Comparison of ENCODE assay signal across 10 mouse cellular contexts in genomic region chr9:58250322-58250721, GRCm38 (mm10). TPM values are rescaled to one million over a fixed set of nuclear protein-coding genes. Genes with fewer than 3 reads are reported as not detected.
DNase-seq lines count a peak whose midpoint lies in the region; ATAC-seq and TF ChIP-seq lines count a peak whose summit lies in the region.
"Had no signal": no experiment of that assay in that cellular context is flagged by ENCODE, and none has a peak within 500 bp of the region (broad histone marks: within the 10 kb centered on the region; RNA-seq: fewer than 3 reads in every experiment).

No protein-coding gene starts in this region.

- ATAC-seq in heart, embryonic 12.5 days (ENCODE audit: insufficient number of reproducible peaks, low FRiP score), result no peak
- ATAC-seq in liver, embryonic 12.5 days, result no peak

- H3K27me3 ChIP-seq in heart, embryonic 12.5 days (replicated peaks), result no peaks in the 10 kb centered on the region
- H3K27me3 ChIP-seq in spleen, adult 2 months (ENCODE audit: control insufficient read depth, insufficient read depth, low read length), result no peaks in the 10 kb centered on the region
- no peaks in the 10 kb centered on the region for H3K27me3 ChIP-seq in liver, embryonic 12.5 days (replicated peaks)
- no peaks in the 10 kb centered on the region for H3K27me3 ChIP-seq in thymus, adult 2 months (ENCODE audit: control insufficient read depth, insufficient read depth, low read length)

- peak overlapping the region; percentile 87; the same call in 1 of the 2 replicates for H3K9ac ChIP-seq in heart, embryonic 12.5 days
- peak overlapping the region; percentile 91 for H3K9ac ChIP-seq in liver, embryonic 12.5 days

- TF ChIP-seq CTCF in spleen, adult 2 months (IDR thresholded peaks at IDR 0.05; ENCODE audit: extremely low read depth, insufficient read depth, insufficient read length, insufficient replicate concordance), result no peak
- TF ChIP-seq CTCF in thymus, adult 2 months (IDR thresholded peaks at IDR 0.05; ENCODE audit: borderline replicate concordance, control insufficient read depth, extremely low read depth, insufficient read depth, low read length, poor library complexity), result no peak

- H3K4me3 ChIP-seq in heart, embryonic 12.5 days, result peak overlapping the region; percentile 58; the same call in 1 of the 2 replicates
- no peak overlapping the region for H3K4me3 ChIP-seq in spleen, adult 2 months (ENCODE audit: extremely low read depth, insufficient read depth, insufficient read length)
- H3K4me3 ChIP-seq in liver, embryonic 12.5 days, result peak overlapping the region; percentile 83
- no peak overlapping the region for H3K4me3 ChIP-seq in thymus, adult 2 months (ENCODE audit: control insufficient read depth, insufficient read depth, low read length)

- no peaks in the 10 kb centered on the region for H3K9me3 ChIP-seq in heart, embryonic 12.5 days (replicated peaks)
- no peaks in the 10 kb centered on the region for H3K9me3 ChIP-seq in liver, embryonic 12.5 days (replicated peaks)

- peak overlapping the region; percentile 72 for H3K4me2 ChIP-seq in heart, embryonic 12.5 days
- peak overlapping the region; percentile 94 for H3K4me2 ChIP-seq in liver, embryonic 12.5 days

- peaks cover 40% of the 10 kb centered on the region for H3K4me1 ChIP-seq in heart, embryonic 12.5 days (replicated peaks)
- H3K4me1 ChIP-seq in spleen, adult 2 months (ENCODE audit: control insufficient read depth, insufficient read depth, insufficient read length), result peaks cover 12% of the 10 kb centered on the region; the same call in 1 of the 2 replicates
- H3K4me1 ChIP-seq in liver, embryonic 12.5 days, result peaks cover 61% of the 10 kb centered on the region
- H3K4me1 ChIP-seq in thymus, adult 2 months (replicated peaks; ENCODE audit: control insufficient read depth, insufficient read depth, low read length), result peaks cover 31% of the 10 kb centered on the region

- no peak for DNase-seq in heart, adult 11 months
- DNase-seq in spleen, adult 2 months (ENCODE audit: low read depth in 1 of 2, low spot score in 2 of 2), result no peak
- no peak for DNase-seq in spleen, postnatal 36 days (ENCODE audit: low spot score in 2 of 2)
- DNase-seq in thymus, adult 2 months, result no peak
- DNase-seq in layer of hippocampus, adult 8-10 months (ENCODE audit: low spot score in 2 of 2), result no peak
- no peak for DNase-seq in layer of hippocampus, adult 9-10 months (ENCODE audit: low spot score)

- no peak for TF ChIP-seq POLR2A in spleen, adult 2 months (IDR thresholded peaks at IDR 0.05; ENCODE audit: low read depth, low read length)
- TF ChIP-seq POLR2A in thymus, adult 2 months (IDR thresholded peaks at IDR 0.05; ENCODE audit: control insufficient read depth, extremely low read depth, insufficient read depth, low read length, poor library complexity), result no peak

- peaks cover 4% of the 10 kb centered on the region for H3K36me3 ChIP-seq in heart, embryonic 12.5 days
- peaks cover 5% of the 10 kb centered on the region; the same call in 1 of the 2 replicates for H3K36me3 ChIP-seq in spleen, adult 2 months (ENCODE audit: control insufficient read depth, insufficient read depth, low read length)
- H3K36me3 ChIP-seq in liver, embryonic 12.5 days, result peaks cover 13% of the 10 kb centered on the region
- no peaks in the 10 kb centered on the region for H3K36me3 ChIP-seq in thymus, adult 2 months (ENCODE audit: control insufficient read depth, insufficient read depth, low read length)

- 67% methylated on average over 8 of the region's 8 CpGs for WGBS in heart, embryonic 12.5 days
- WGBS in spleen, adult 2 months, result 60% methylated on average over 8 of the region's 8 CpGs
- 81% methylated on average over 8 of the region's 8 CpGs for WGBS in liver, embryonic 12.5 days (ENCODE audit: insufficient replicate concordance)
- WGBS in thymus, adult 2 months, result 88% methylated on average over 8 of the region's 8 CpGs

- peak overlapping the region; percentile 85 for H3K27ac ChIP-seq in heart, embryonic 12.5 days (ENCODE audit: poor library complexity, severe bottlenecking)
- H3K27ac ChIP-seq in spleen, adult 2 months (ENCODE audit: insufficient read depth, low read length), result peak overlapping the region; percentile 92
- peak overlapping the region; percentile 96 for H3K27ac ChIP-seq in liver, embryonic 12.5 days
- no peak overlapping the region for H3K27ac ChIP-seq in thymus, adult 2 months (ENCODE audit: control insufficient read depth, insufficient read depth, low read length)

RNA-seq across cellular contexts. Expression of gene Pml, which starts 0.7 kb away (rescaled TPM):
- 15.2 and 15.5 TPM in 2 replicates for polyA plus RNA-seq in heart, embryonic 12.5 days (2016; fragmentation: Nextera tagmentation; extraction: Ambion mirVana)
- polyA plus RNA-seq in spleen, adult 2 months (2012; rRNA removed), result 91.6 and 121 TPM in 2 replicates
- polyA plus RNA-seq in liver, embryonic 12.5 days (2016; fragmentation: Nextera tagmentation; extraction: Ambion mirVana), result 24.4 and 26.5 TPM in 2 replicates
- 74.1 and 83.0 TPM in 2 replicates for polyA plus RNA-seq in thymus, adult 2 months (2012; rRNA removed)
- 10 to 100 TPM; 13.2 to 19.0 (median 15.6) TPM for total RNA-seq in layer of hippocampus, adult 8-10 months (2022)

RNA-seq across cellular contexts. Expression of gene Stoml1, which starts 2.6 kb away (rescaled TPM):
- 24.0 and 24.7 TPM in 2 replicates for polyA plus RNA-seq in heart, embryonic 12.5 days (2016; fragmentation: Nextera tagmentation; extraction: Ambion mirVana)
- polyA plus RNA-seq in spleen, adult 2 months (2012; rRNA removed), result 55.5 and 63.5 TPM in 2 replicates
- 6.5 and 6.6 TPM in 2 replicates for polyA plus RNA-seq in liver, embryonic 12.5 days (2016; fragmentation: Nextera tagmentation; extraction: Ambion mirVana)
- polyA plus RNA-seq in thymus, adult 2 months (2012; rRNA removed), result 67.4 and 71.5 TPM in 2 replicates
- total RNA-seq in layer of hippocampus, adult 8-10 months (2022), result 10 to 100 TPM; 65.2 to 77.4 (median 75.3) TPM

RNA-seq across cellular contexts. Expression of gene Islr2, which starts 46.2 kb away (rescaled TPM):
- 0.05 TPM in 1 of 2 replicates, not detected in the other for polyA plus RNA-seq in heart, embryonic 12.5 days (2016; fragmentation: Nextera tagmentation; extraction: Ambion mirVana)
- polyA plus RNA-seq in spleen, adult 2 months (2012; rRNA removed), result 0.28 and 0.67 TPM in 2 replicates
- polyA plus RNA-seq in liver, embryonic 12.5 days (2016; fragmentation: Nextera tagmentation; extraction: Ambion mirVana), result 0.07 TPM in 1 of 2 replicates, not detected in the other
- 0.50 and 1.4 TPM in 2 replicates for polyA plus RNA-seq in thymus, adult 2 months (2012; rRNA removed)
- total RNA-seq in layer of hippocampus, adult 8-10 months (2022), result 100 to 1,000 TPM in 1 of 4 experiments, 10 to 100 TPM in 3; 92.3 to 112 (median 95.9) TPM
- polyA plus RNA-seq: CD4-positive, CD25-positive, alpha-beta regulatory T cell, adult 4 months had no signal

RNA-seq across cellular contexts. Expression of gene Islr, which starts 46.2 kb away (rescaled TPM):
- 8.5 and 8.6 TPM in 2 replicates for polyA plus RNA-seq in heart, embryonic 12.5 days (2016; fragmentation: Nextera tagmentation; extraction: Ambion mirVana)
- 21.9 and 27.7 TPM in 2 replicates for polyA plus RNA-seq in spleen, adult 2 months (2012; rRNA removed)
- 4.9 and 5.9 TPM in 2 replicates for polyA plus RNA-seq in liver, embryonic 12.5 days (2016; fragmentation: Nextera tagmentation; extraction: Ambion mirVana)
- 25.3 and 32.2 TPM in 2 replicates for polyA plus RNA-seq in thymus, adult 2 months (2012; rRNA removed)
- total RNA-seq in layer of hippocampus, adult 8-10 months (2022), result 10 to 100 TPM; 12.8 to 17.1 (median 13.6) TPM
- total RNA-seq: neutrophil, adult 5-6 weeks had no signal

Comparison
In these comparisons a context has a peak if more than half of its experiments do, and no peak if none do; other contexts are left out.
1. H3K4me3 ChIP-seq: peak in heart, embryonic 12.5 days (single experiment) and liver, embryonic 12.5 days (single experiment); none in spleen, adult 2 months (single experiment) and thymus, adult 2 months (single experiment).